Mouse (Mus musculus) lung, postnatal 0 days (tissue): ENCODE measurements around the gene Dek. TPM values are rescaled to one million over a fixed set of nuclear protein-coding genes. Genes with fewer than 3 reads are reported as not detected.

Source experiments
- ATAC-seq: fragments of 200-750 bp; cut with Nextera tagmentation; 2 replicates; pipeline ENCODE4 v1.8.0; 2017; ENCODE audit warnings: moderate library complexity
- DNase-seq: peaks from one replicate; pipeline ENCODE4 v3.0.0-alpha.2; 2016; ENCODE audit warnings: low spot score
- H3K27ac ChIP-seq: fragments of 300-500 bp; sonication (generic); 2 replicates; pipeline ENCODE4 v1.5.1; 2014; ENCODE audit warnings: antibody characterized with exemption, mild to moderate bottlenecking, low read length, mixed read lengths
- H3K27me3 ChIP-seq: fragments of 300-500 bp; sonication (generic); replicated peaks from 2 replicates; pipeline ENCODE4 v1.6.1; 2014; ENCODE audit warnings: low read length, mixed read lengths; ENCODE audit not compliant: insufficient read depth
- H3K36me3 ChIP-seq: fragments of 300-500 bp; sonication (generic); 2 replicates; pipeline ENCODE4 v1.6.1; 2014; ENCODE audit warnings: low read length, mixed read lengths; ENCODE audit not compliant: insufficient read depth
- H3K4me1 ChIP-seq: fragments of 300-500 bp; sonication (generic); 2 replicates; pipeline ENCODE4 v1.6.1; 2014; ENCODE audit warnings: antibody characterized with exemption, low read depth, low read length, mixed read lengths; ENCODE audit not compliant: insufficient read depth
- H3K4me2 ChIP-seq: fragments of 300-500 bp; sonication (generic); replicated peaks from 2 replicates; pipeline ENCODE4 v1.6.1; 2014; ENCODE audit warnings: low read depth, mild to moderate bottlenecking, low read length, moderate library complexity, mixed read lengths
- H3K4me3 ChIP-seq: fragments of 300-500 bp; sonication (generic); 2 replicates; pipeline ENCODE4 v1.5.1; 2014; ENCODE audit warnings: low read depth, low read length
- H3K9ac ChIP-seq: fragments of 300-500 bp; sonication (generic); replicated peaks from 2 replicates; pipeline ENCODE4 v1.6.1; 2014; ENCODE audit warnings: low read depth, mild to moderate bottlenecking
- H3K9me3 ChIP-seq: fragments of 300-500 bp; sonication (generic); 2 replicates; pipeline ENCODE4 v1.6.1; 2016; ENCODE audit warnings: low read length, mixed read lengths
- CTCF ChIP-seq: IDR thresholded peaks from 2 replicates; pipeline ENCODE4 v1.5.1; 2016; ENCODE audit warnings: antibody characterized with exemption, mild to moderate bottlenecking
- EP300 ChIP-seq: IDR thresholded peaks from 2 replicates; pipeline ENCODE4 v1.6.1; 2016; ENCODE audit warnings: antibody characterized with exemption, mild to moderate bottlenecking, control low read depth
- WGBS: fragments of 180-500 bp; shearing (Covaris S2); extraction: QIAGEN DNeasy Blood & Tissue Kit; methylation state at CpG from one replicate; pipeline ENCODE4 v1.1.7; 2014; 5-methylcytosine and 5-hydroxymethylcytosine counted together
- polyA plus RNA-seq: library from polyadenylated mRNA; unstranded; fragments of >200 nt; fragmentation: Nextera tagmentation; extraction: Ambion mirVana; gene quantifications from 2 replicates; pipeline ENCODE4 v1.2.1, GENCODE M21; 2015

The Dek gene
- polyA plus RNA-seq, 1 experiment from 2014 or later: 113 TPM

DNA sequence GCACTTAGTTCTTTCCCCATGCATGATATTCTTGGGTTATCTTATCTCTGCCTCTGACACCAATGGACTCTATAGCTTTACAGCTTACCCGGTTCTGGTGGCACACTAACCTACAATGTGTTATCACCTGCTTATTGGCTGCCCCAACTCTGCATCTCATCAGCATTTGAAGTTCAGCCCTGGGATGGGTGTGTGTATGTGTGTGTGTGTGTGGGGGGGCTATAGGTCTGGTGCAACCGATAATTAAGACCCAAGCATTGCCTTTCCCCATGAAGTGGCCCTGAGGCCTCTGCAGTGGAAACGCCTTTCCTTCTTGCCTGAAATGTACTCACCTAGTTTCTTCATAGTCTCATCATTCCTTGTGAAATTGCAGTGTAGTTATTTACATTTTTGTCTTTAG lies 10.0 kb upstream of the Dek start:
- Histone ChIP-seq H3K27me3 (no peaks in the 10 kb centered on the region), H3K27ac (no peak overlapping the region), H3K36me3 (no peaks in the 10 kb centered on the region), H3K4me2 (no peak overlapping the region), H3K9me3 (no peaks in the 10 kb centered on the region), H3K9ac (no peak overlapping the region), H3K4me1 (no peaks in the 10 kb centered on the region), H3K4me3 (no peak overlapping the region)
- TF ChIP-seq EP300: no peak
- no peak for TF ChIP-seq CTCF
- ATAC-seq (no peak), DNase-seq (no peak)
- WGBS: 81% methylated on average over 3 of the region's 3 CpGs

DNA sequence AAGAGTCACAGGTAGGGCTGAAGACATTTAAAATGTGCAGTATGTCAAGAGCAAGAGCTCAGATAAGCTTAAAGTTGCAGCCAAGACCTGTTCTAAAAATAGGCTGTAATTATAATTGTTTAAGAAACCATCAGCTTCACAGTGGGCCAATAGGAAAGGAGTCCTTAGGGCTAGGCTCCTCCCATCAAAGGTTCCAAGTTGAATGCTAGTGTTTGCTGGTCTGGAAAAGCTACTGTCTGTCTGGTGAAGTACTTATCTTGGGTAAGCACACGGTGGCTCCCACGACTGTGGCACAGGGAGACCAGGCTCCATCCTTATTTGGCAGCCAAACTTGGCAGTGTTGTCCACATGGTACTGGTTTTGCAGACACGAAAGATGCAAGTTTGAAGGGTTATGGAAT lies 6.9 kb upstream of the Dek start:
- 18% methylated on average over 3 of the region's 3 CpGs for WGBS
- DNase-seq (no peak), ATAC-seq (peak; percentile 33; the same call in 1 of the 2 replicates)
- Histone ChIP-seq H3K9me3 (no peaks in the 10 kb centered on the region), H3K4me2 (no peak overlapping the region), H3K9ac (no peak overlapping the region), H3K4me1 (no peaks in the 10 kb centered on the region), H3K36me3 (no peaks in the 10 kb centered on the region), H3K4me3 (no peak overlapping the region), H3K27ac (no peak overlapping the region), H3K27me3 (no peaks in the 10 kb centered on the region)
- TF ChIP-seq CTCF (no peak), EP300 (no peak)

DNA sequence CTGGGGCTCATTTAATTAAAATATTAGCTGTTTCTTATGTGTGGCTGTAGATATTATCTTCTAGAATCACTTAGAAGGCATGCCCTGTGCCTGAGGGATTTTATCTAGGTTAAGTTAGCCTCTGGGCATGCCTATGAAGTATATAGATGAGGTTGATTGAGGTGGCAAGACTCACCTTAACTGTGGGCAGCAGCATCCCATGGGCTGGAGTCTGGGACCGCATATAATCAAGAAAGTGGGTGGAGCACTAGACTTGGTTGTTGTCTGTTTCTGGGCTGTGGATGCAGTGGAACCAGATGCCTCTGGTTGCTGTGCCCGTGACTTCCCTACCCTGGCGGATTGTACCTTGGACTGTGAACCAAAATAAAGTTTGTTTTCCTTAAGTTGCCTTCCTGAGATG lies 6.1 kb upstream of the Dek start:
- Histone ChIP-seq H3K4me2 (no peak overlapping the region), H3K27me3 (no peaks in the 10 kb centered on the region), H3K4me3 (no peak overlapping the region), H3K9ac (no peak overlapping the region), H3K9me3 (no peaks in the 10 kb centered on the region), H3K27ac (no peak overlapping the region), H3K36me3 (no peaks in the 10 kb centered on the region), H3K4me1 (no peaks in the 10 kb centered on the region)
- DNase-seq (no peak), ATAC-seq (no peak)
- TF ChIP-seq EP300 (no peak), CTCF (no peak)
- WGBS: 87% methylated on average over 3 of the region's 3 CpGs

DNA sequence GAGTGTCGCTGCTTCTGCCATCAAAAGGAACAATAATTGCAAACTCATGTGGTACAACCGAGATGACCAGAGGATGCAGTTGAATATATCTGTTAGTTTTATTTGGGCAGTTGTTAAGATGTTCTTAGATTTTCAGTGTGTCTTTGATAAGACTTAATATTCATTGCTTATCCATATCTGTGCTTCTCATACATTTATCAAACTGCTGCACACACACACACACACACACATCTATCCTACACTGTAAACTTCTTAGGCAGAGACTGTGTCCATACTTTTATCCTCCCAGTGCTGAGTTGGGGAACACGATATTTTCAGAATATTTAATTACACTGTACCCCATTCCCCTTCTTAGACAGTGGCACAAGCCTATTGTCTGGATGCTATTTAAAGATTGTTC lies 5.2 kb upstream of the Dek start:
- Histone ChIP-seq H3K9me3 (no peaks in the 10 kb centered on the region), H3K4me3 (no peak overlapping the region), H3K27me3 (no peaks in the 10 kb centered on the region), H3K4me1 (no peaks in the 10 kb centered on the region), H3K36me3 (no peaks in the 10 kb centered on the region), H3K9ac (no peak overlapping the region), H3K27ac (no peak overlapping the region), H3K4me2 (no peak overlapping the region)
- no peak for DNase-seq
- no peak for ATAC-seq
- no peak for TF ChIP-seq CTCF
- no peak for TF ChIP-seq EP300
- WGBS: 85% methylated on average over 3 of the region's 3 CpGs

DNA sequence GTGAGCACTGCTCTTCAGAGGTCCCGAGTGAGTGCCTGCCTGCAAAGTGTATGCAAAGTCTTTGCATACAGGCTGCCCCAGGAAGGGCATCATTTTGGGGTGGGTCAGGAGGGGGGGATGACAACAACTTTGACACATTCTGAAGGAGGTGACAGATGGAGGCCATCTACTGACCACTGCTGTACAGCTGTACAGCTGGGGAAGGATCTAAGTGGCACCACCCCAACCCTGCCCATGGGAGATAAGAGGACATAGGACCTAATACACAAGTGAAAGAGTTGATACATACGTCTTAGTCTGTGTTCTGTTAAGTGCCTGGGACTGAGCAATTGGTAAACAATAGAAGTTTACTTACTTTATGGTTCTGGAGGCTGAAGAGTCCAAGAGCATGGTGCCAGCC lies 3.2 kb upstream of the Dek start:
- no peak for DNase-seq
- Histone ChIP-seq H3K9me3 (no peaks in the 10 kb centered on the region), H3K36me3 (no peaks in the 10 kb centered on the region), H3K4me3 (no peak overlapping the region), H3K4me1 (0 out of 2 replicates have a peak, but pooled peaks cover 1% of the 10 kb centered on the region), H3K27me3 (no peaks in the 10 kb centered on the region), H3K27ac (no peak overlapping the region), H3K4me2 (no peak overlapping the region), H3K9ac (no peak overlapping the region)
- ATAC-seq: no peak
- WGBS: 44% methylated on average over 2 of the region's 2 CpGs
- no peak for TF ChIP-seq CTCF

DNA sequence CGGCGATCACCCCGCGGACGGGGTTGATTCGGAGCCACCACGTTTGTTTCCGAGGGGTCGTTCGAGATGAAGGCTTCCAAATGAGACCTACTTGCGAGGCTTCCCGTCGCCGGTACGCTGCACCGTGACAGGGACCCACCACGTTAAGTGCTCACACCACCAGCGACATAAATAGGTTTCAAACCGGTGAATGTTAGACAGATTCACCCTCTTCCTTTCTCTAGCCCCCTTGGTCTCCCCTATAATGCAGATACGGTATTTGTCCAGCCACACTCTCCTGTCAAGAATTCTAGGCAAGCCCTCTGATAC lies 533 bp upstream of the Dek start:
- no peaks in the 10 kb centered on the region for H3K9me3 ChIP-seq
- TF ChIP-seq EP300: no peak
- 0% methylated on average over 18 of the region's 20 CpGs for WGBS
- H3K4me1 ChIP-seq: peaks cover 5% of the 10 kb centered on the region; the same call in 1 of the 2 replicates
- peak overlapping the region; percentile 99 for H3K27ac ChIP-seq
- no peaks in the 10 kb centered on the region for H3K36me3 ChIP-seq
- H3K9ac ChIP-seq: peak overlapping the region; percentile 89
- DNase-seq (no peak), ATAC-seq (peak; percentile 2)
- no peaks in the 10 kb centered on the region for H3K27me3 ChIP-seq
- H3K4me2 ChIP-seq: peak overlapping the region; percentile 92
- peak overlapping the region; percentile 90 for H3K4me3 ChIP-seq

DNA sequence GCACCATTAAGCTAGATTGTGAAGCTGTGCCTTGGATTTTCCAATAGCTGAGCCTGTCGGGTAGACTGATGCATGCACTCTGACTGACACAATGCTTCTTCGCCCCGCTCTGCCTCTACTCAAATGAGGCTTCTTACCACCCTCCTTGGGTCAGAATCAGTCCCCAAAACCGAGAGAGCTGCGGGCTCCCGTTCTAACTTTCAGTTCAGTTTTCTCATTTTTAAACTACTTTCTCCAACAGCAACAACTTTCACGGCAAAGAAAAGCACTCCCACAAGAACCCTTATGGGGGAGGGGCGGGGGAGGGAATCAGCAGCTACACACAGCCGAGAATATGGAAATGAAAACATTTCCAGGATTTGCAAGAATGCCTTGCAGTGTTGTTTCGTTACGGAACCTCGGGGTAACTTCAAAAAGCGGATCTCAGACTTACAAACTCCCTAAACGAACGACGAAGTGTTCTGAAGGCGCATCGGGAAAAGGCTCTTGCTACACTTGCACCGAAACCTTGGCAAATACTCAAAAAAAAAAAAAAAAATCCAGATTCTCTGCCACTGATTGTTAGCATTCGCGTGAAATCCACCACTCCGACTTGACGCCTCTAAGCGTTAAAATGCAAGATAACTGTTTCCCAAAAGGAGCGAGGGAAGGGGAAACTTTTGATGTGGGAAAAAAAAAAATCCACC lies 1.0 kb downstream of the Dek start:
- Histone ChIP-seq H3K4me3 (peak overlapping the region; percentile 90), H3K27ac (peak overlapping the region; percentile 99), H3K4me2 (peak overlapping the region; percentile 92), H3K27me3 (no peaks in the 10 kb centered on the region), H3K4me1 (peaks cover 5% of the 10 kb centered on the region; the same call in 1 of the 2 replicates), H3K9ac (peak overlapping the region; percentile 89), H3K36me3 (no peaks in the 10 kb centered on the region), H3K9me3 (no peaks in the 10 kb centered on the region)
- TF ChIP-seq EP300 (no peak), CTCF (no peak)
- DNase-seq: peak; percentile 72
- ATAC-seq: no peak
- WGBS: under 1% methylated on average over 25 of the region's 25 CpGs
